Mouse (Mus musculus): ENCODE data around the gene Rimklb.
"Not testable (repeated sequence)": the region's sequence is repeated elsewhere in the genome, so short reads cannot be mapped to it uniquely, and the experiment has no call there.

The Rimklb gene

GRCm38 (mm10) chr6:122495082-122495881, 3.3 kb downstream of the Rimklb start:
- DNase-seq (ENCODE audit: low spot score) = no peak

- no peak for DNase-seq (ENCODE audit: low spot score)
Measured at GRCm38 (mm10) chr6:122493799-122494472, 4.6 kb downstream of the Rimklb start.

- no peak for DNase-seq (ENCODE audit: low spot score)
Measured at GRCm38 (mm10) chr6:122492479-122492878, 6.1 kb downstream of the Rimklb start.

- DNase-seq (ENCODE audit: low spot score) = peak; percentile 2
Measured at GRCm38 (mm10) chr6:122491557-122491956, 7.0 kb downstream of the Rimklb start.

- no peak for DNase-seq (ENCODE audit: low spot score)
Measured at GRCm38 (mm10) chr6:122490929-122491512, 7.5 kb downstream of the Rimklb start.

- no peak for DNase-seq (ENCODE audit: low spot score)
Measured at GRCm38 (mm10) chr6:122486297-122487117, 12.1 kb downstream of the Rimklb start.

- no peak for DNase-seq (ENCODE audit: low spot score)
Measured at GRCm38 (mm10) chr6:122485401-122486296, 12.9 kb downstream of the Rimklb start.

- no peak for DNase-seq (ENCODE audit: low spot score)
Measured at GRCm38 (mm10) chr6:122478062-122478461, 20.5 kb downstream of the Rimklb start.

GRCm38 (mm10) chr6:122471461-122471860, 27.1 kb downstream of the Rimklb start:
- DNase-seq (ENCODE audit: low spot score) = not testable (repeated sequence)

GRCm38 (mm10) chr6:122470240-122470639, 28.3 kb downstream of the Rimklb start:
- no peak for DNase-seq (ENCODE audit: low spot score)

GRCm38 (mm10) chr6:122469030-122469640, 29.4 kb downstream of the Rimklb start:
- DNase-seq (ENCODE audit: low spot score) = no peak

GRCm38 (mm10) chr6:122466092-122466713, 32.4 kb downstream of the Rimklb start:
- DNase-seq (ENCODE audit: low spot score) = no peak

- no peak for DNase-seq (ENCODE audit: low spot score)
Measured at GRCm38 (mm10) chr6:122458946-122459693, 39.4 kb downstream of the Rimklb start.

GRCm38 (mm10) chr6:122447848-122448247, 50.7 kb downstream of the Rimklb start:
- DNase-seq (ENCODE audit: low spot score) = no peak

GRCm38 (mm10) chr6:122445215-122445614, 53.3 kb downstream of the Rimklb start:
- no peak for DNase-seq (ENCODE audit: low spot score)

GRCm38 (mm10) chr6:122440632-122441226, 57.8 kb downstream of the Rimklb start:
- no peak for DNase-seq (ENCODE audit: low spot score)

GRCm38 (mm10) chr6:122439249-122439648, 59.3 kb downstream of the Rimklb start:
- DNase-seq (ENCODE audit: low spot score) = no peak

GRCm38 (mm10) chr6:122435270-122435669, 63.3 kb downstream of the Rimklb start:
- DNase-seq (ENCODE audit: low spot score) = no peak

- DNase-seq (ENCODE audit: low spot score) = no peak
Measured at GRCm38 (mm10) chr6:122427456-122427855, 71.1 kb downstream of the Rimklb start.
